Mouse (Mus musculus) bone marrow macrophage, adult 2 months (primary cell): ENCODE measurements around the gene Shisa8.

Experiments
- CTCF ChIP-seq: IDR thresholded peaks from 2 replicates; pipeline ENCODE4 v1.5.1; 2012; ENCODE audit warnings: low read depth, mild to moderate bottlenecking, low read length, moderate library complexity
- POLR2A ChIP-seq: IDR thresholded peaks from 2 replicates; pipeline ENCODE4 v1.6.1; 2012; ENCODE audit warnings: mild to moderate bottlenecking, low read depth, low read length, borderline replicate concordance

- no peak for TF ChIP-seq CTCF
- no peak for TF ChIP-seq POLR2A
Observed at GRCm38 (mm10) chr15:82186931-82187330, 25.7 kb downstream of the Shisa8 start.
